Mouse (Mus musculus) WW6 (cell line): ENCODE measurements around the gene Samt4.
"Not testable (repeated sequence)": the region's sequence is repeated elsewhere in the genome, so short reads cannot be mapped to it uniquely, and the experiment has no call there.

Experiments
- DNase-seq: peaks from one replicate; pipeline ENCODE4 v3.0.0-alpha.2; 2013; ENCODE audit warnings: low read depth, low spot score

Gene Samt4

DNA sequence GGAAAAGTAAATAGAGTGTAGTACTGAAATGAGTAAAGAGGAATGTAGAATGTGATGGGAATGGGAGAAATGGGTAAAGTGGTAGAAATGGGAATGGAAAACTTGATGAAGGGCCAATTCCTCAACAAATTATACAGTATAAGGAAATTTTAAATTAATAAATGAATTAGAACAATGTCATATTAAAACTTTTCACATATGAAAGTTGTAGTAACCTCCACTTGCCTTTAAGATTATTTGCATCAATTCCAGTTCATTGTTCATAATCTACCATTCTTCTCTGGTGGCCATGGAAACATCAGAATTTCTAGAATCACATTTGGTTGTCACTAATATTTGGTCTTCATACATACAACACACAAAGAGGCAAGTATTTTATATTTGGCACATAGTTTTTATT is at the start of gene Samt4:
Gene Samt4, plus strand, starts transcription at position 301 of the 400 bp plus-strand sequence.
- DNase-seq, result no peak

DNA sequence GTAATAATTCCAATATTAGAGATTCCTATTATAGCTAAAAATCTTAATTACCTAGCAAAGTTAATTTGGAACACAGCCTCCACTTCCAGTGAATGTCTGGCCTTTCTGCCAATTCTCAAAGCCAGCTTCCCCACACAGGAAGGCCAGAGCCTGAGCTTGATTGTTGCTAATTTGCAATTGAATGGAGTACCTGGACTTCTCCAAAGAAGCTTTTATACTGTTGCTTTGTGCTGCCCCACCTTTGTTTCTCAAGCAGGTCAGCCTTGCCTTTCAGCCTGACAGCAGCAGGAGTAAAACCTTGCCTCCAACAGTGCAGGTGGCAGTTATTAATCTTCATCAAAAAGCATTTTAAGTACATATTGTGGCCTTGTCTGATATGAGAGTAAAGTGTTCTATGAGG is 38.1 kb upstream of the Samt4 start:
- DNase-seq, result not testable (repeated sequence)

DNA sequence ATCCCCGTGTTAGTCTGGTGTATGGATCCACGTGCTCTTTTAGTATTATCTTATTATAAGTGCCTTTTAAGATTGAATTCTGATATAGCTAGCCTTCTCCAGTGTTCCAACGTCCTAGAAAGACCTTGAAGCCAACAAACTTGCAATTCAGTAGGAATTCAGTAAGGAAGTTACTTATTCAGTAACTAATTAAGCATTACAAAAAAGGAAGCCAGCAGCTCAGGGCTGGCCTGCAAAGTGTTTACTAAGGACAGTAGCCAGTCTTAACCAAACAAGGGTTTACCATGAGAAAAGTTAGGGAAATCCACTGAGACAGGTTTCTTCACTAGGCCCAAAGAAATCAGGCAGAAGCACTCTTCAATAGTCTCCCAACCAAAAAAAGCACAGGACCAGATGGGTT is 13.4 kb upstream of the Samt4 start:
- not testable (repeated sequence) for DNase-seq
